Mouse (Mus musculus): ENCODE measurements around the gene Defb5. TPM values are rescaled to one million over a fixed set of nuclear protein-coding genes. Genes with fewer than 3 reads are reported as not detected.
"Not testable (repeated sequence)": the region's sequence is repeated elsewhere in the genome, so short reads cannot be mapped to it uniquely, and the experiment has no call there.

The Defb5 gene
- polyA plus RNA-seq (2012; ENCODE audit: insufficient read depth, insufficient read length, missing spikeins) = not detected in 2 replicates

GRCm38 (mm10) chr8:19247280-19247679 lies at the start of gene Defb5:
Gene Defb5 (plus strand): TSS chr8:19247580.
- H3K27ac ChIP-seq (replicated peaks; ENCODE audit: low read depth, low read length) = no peak within 1 kb of the TSS
- no peaks in the 10 kb centered on the region for H3K4me1 ChIP-seq (ENCODE audit: control insufficient read depth, insufficient read depth, insufficient read length, low read length)
- H3K4me3 ChIP-seq (ENCODE audit: insufficient read depth, low read depth, low read length) = no peak within 1 kb of the TSS

DNA sequence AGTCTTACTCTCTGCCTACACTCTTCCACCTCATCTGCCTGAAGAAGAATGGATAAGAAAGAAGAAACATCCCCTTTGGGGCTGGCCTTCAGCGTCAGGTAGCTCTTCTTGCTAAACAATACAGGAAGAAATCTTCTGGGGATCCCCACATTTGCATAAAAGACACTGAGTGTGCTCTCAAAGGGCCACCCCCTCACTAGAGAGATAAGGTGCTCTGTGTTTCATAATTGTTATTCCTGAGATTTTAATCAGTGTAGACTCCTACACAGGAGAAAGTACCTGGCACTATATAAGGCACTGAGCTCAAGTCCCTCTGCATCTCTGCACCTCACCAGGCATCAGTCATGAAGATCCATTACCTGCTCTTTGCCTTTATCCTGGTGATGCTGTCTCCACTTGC lies 22.2 kb upstream of the Defb5 start, which contains the start of gene Defb6:
Defb6 (plus strand) TSS at position 318 of the 400 bp plus-strand sequence.
- no peaks in the 10 kb centered on the region for H3K4me1 ChIP-seq (ENCODE audit: control insufficient read depth, insufficient read depth, insufficient read length, low read length)
- H3K4me3 ChIP-seq (ENCODE audit: insufficient read depth, low read depth, low read length) = no peak within 1 kb of the TSS
- no peak within 1 kb of the TSS for H3K27ac ChIP-seq (replicated peaks; ENCODE audit: low read depth, low read length)

DNA sequence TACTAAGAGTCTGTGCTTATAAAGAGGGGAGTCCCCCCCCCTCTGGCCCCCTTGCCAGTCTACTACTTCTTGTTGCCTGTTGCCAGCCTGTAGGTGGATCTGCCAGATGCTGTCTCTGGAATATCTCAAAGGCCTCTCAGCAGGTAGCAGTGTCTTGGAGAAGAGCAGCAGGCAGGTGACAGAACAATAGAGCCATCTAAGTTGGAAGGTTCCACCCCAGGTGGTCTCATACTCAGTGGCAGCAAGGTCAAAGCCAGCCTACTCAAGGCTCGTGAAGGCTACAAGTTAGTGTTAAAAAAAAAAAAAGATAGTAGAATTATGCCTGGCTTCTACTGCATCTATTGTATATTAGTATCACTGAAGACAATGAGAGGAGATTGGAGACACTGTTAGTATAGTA lies 9.3 kb upstream of the Defb5 start:
- Histone ChIP-seq H3K4me1 (ENCODE audit: control insufficient read depth, insufficient read depth, insufficient read length, low read length) (no peaks in the 10 kb centered on the region), H3K4me3 (ENCODE audit: insufficient read depth, low read depth, low read length) (no peak overlapping the region), H3K27ac (replicated peaks; ENCODE audit: low read depth, low read length) (no peak overlapping the region)

GRCm38 (mm10) chr8:19239616-19240015 lies 7.8 kb upstream of the Defb5 start, which contains the start of gene Defb46:
Gene Defb46 (plus strand): TSS chr8:19239916.
- no peak within 1 kb of the TSS for H3K27ac ChIP-seq (replicated peaks; ENCODE audit: low read depth, low read length)
- no peak within 1 kb of the TSS for H3K4me3 ChIP-seq (ENCODE audit: insufficient read depth, low read depth, low read length)
- H3K4me1 ChIP-seq (ENCODE audit: control insufficient read depth, insufficient read depth, insufficient read length, low read length) = no peaks in the 10 kb centered on the region

- Histone ChIP-seq H3K4me3 (ENCODE audit: insufficient read depth, low read depth, low read length) (no peak overlapping the region), H3K4me1 (ENCODE audit: control insufficient read depth, insufficient read depth, insufficient read length, low read length) (no peaks in the 10 kb centered on the region), H3K27ac (replicated peaks; ENCODE audit: low read depth, low read length) (no peak overlapping the region)
These were observed 10.8 kb downstream of the Defb5 start for GRCm38 (mm10) chr8:19258136-19258535.

DNA sequence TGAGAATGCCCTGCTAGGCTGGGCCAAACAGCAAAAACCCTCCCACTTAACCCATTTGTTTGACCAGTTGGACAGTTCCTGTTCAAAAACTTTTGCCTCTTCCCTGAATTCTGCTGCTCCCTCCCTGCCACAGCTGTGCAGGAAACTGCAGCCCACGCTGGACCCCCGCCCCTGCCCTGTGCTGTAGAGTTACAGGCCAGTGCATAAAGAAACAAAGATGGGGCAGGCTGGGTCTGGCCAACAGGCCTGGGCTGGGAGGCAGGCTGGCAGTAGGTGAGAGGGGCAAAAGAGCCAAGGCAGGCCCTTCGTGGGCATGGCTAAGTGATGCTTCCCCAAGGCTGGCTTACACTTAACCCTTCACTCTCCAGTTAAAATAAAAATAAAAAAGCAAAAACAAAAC lies 12.3 kb downstream of the Defb5 start:
- H3K4me3 ChIP-seq (ENCODE audit: insufficient read depth, low read depth, low read length) = no peak overlapping the region
- H3K27ac ChIP-seq (replicated peaks; ENCODE audit: low read depth, low read length) = no peak overlapping the region

DNA sequence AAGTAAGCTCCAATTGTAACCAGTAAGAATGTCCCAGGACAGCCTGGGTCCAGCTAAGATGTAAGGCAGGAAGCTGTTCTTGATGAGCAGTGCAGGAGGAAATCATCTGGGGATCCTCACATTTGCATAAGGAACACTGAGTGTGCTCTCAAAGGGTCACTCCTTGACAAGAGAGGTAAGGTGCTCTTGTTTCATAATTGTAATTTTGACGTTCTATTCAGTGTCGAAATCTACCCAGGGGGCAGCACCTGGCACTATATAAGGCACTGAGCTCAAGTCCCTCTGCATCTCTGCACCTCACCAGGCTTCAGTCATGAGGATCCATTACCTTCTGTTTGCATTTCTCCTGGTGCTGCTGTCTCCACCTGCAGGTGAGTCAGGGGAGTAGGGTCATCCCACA lies 45.7 kb downstream of the Defb5 start, which contains the start of gene Defb3:
Defb3 (plus strand) TSS at position 301 of the 400 bp plus-strand sequence.
- H3K27ac ChIP-seq (replicated peaks; ENCODE audit: low read depth, low read length) = not testable (repeated sequence)

More for the DNA sequence above, 12.3 kb downstream of the Defb5 start:
- H3K4me1 ChIP-seq (ENCODE audit: control insufficient read depth, insufficient read depth, insufficient read length, low read length) = no peaks in the 10 kb centered on the region

GRCm38 (mm10) chr8:19298361-19298760 lies 51.0 kb downstream of the Defb5 start:
- not testable (repeated sequence) for H3K4me3 ChIP-seq (ENCODE audit: insufficient read depth, low read depth, low read length); H3K27ac ChIP-seq (replicated peaks; ENCODE audit: low read depth, low read length); H3K4me1 ChIP-seq (ENCODE audit: control insufficient read depth, insufficient read depth, insufficient read length, low read length)

More for the DNA sequence above, 45.7 kb downstream of the Defb5 start, which contains the start of gene Defb3:
- H3K4me1 ChIP-seq (ENCODE audit: control insufficient read depth, insufficient read depth, insufficient read length, low read length); H3K4me3 ChIP-seq (ENCODE audit: insufficient read depth, low read depth, low read length): not testable (repeated sequence)

Other genes with a start within 250 kb of the Defb5 start
- gene Defb38, start 221.0 kb upstream of the Defb5 start, polyA plus RNA-seq (2012; ENCODE audit: insufficient read depth, insufficient read length, missing spikeins) = not detected in 2 replicates
- not detected in 2 replicates for gene Defb39, start 182.8 kb upstream of the Defb5 start, polyA plus RNA-seq (2012; ENCODE audit: insufficient read depth, insufficient read length, missing spikeins)
- not detected in 2 replicates for gene Defb12, start 132.7 kb upstream of the Defb5 start, polyA plus RNA-seq (2012; ENCODE audit: insufficient read depth, insufficient read length, missing spikeins)
- gene Defb34, start 123.8 kb upstream of the Defb5 start, polyA plus RNA-seq (2012; ENCODE audit: insufficient read depth, insufficient read length, missing spikeins) = not detected in 2 replicates
- not detected in 2 replicates for gene Gm45826, start 106.8 kb upstream of the Defb5 start, polyA plus RNA-seq (2012; ENCODE audit: insufficient read depth, insufficient read length, missing spikeins)
- not detected in 2 replicates for gene Defb14, start 53.2 kb upstream of the Defb5 start, polyA plus RNA-seq (2012; ENCODE audit: insufficient read depth, insufficient read length, missing spikeins)
- gene Defb4, start 48.9 kb upstream of the Defb5 start, polyA plus RNA-seq (2012; ENCODE audit: insufficient read depth, insufficient read length, missing spikeins) = not detected in 2 replicates
- not detected in 2 replicates for gene Defb6, start 22.1 kb upstream of the Defb5 start, polyA plus RNA-seq (2012; ENCODE audit: insufficient read depth, insufficient read length, missing spikeins)
- gene Defb46, start 7.7 kb upstream of the Defb5 start, polyA plus RNA-seq (2012; ENCODE audit: insufficient read depth, insufficient read length, missing spikeins) = not detected in 2 replicates
- not detected in 2 replicates for gene Defb3, start 45.8 kb downstream of the Defb5 start, polyA plus RNA-seq (2012; ENCODE audit: insufficient read depth, insufficient read length, missing spikeins)
- not detected in 2 replicates for gene Defb8, start 200.0 kb downstream of the Defb5 start, polyA plus RNA-seq (2012; ENCODE audit: insufficient read depth, insufficient read length, missing spikeins)
- not detected in 2 replicates for gene Defb7, start 247.5 kb downstream of the Defb5 start, polyA plus RNA-seq (2012; ENCODE audit: insufficient read depth, insufficient read length, missing spikeins)